Mouse (Mus musculus): Measurements from ENCODE around the gene Nhlrc1.

Nhlrc1 gene

GRCm38 (mm10) chr13:47013740-47014139 lies 910 bp downstream of the Nhlrc1 start:
- in situ Hi-C loops (cut with MboI, MseI): loop anchor here (5.0 kb wide), 1 partner anchor 61 kb away; no protein-coding TSS in a partner anchor

GRCm38 (mm10) chr13:47001590-47001989 lies 13.1 kb downstream of the Nhlrc1 start:
- in situ Hi-C loops (cut with MboI, MseI): no loop called here

GRCm38 (mm10) chr13:46999498-46999897 lies 15.2 kb downstream of the Nhlrc1 start:
- in situ Hi-C loops (cut with MboI, MseI): no loop called here

- in situ Hi-C loops (cut with MboI, MseI): no loop called here
Measured at GRCm38 (mm10) chr13:46997355-46997754, 17.3 kb downstream of the Nhlrc1 start.

- in situ Hi-C loops (cut with MboI, MseI): no loop called here
Measured at GRCm38 (mm10) chr13:46993274-46993551, 21.4 kb downstream of the Nhlrc1 start.

GRCm38 (mm10) chr13:46992516-46993273 lies 22.0 kb downstream of the Nhlrc1 start:
- in situ Hi-C loops (cut with MboI, MseI): no loop called here

- in situ Hi-C loops (cut with MboI, MseI): no loop called here
Measured at GRCm38 (mm10) chr13:46990376-46991011, 24.2 kb downstream of the Nhlrc1 start.

- in situ Hi-C loops (cut with MboI, MseI): no loop called here
Measured at GRCm38 (mm10) chr13:46987941-46988340, 26.7 kb downstream of the Nhlrc1 start.

GRCm38 (mm10) chr13:46986208-46986607 lies 28.4 kb downstream of the Nhlrc1 start:
- in situ Hi-C loops (cut with MboI, MseI): no loop called here

- in situ Hi-C loops (cut with MboI, MseI): no loop called here
Measured at GRCm38 (mm10) chr13:46983878-46984277, 30.8 kb downstream of the Nhlrc1 start.

- in situ Hi-C loops (cut with MboI, MseI): no loop called here
Measured at GRCm38 (mm10) chr13:46979836-46980490, 34.7 kb downstream of the Nhlrc1 start.

GRCm38 (mm10) chr13:46976532-46976931 lies 38.1 kb downstream of the Nhlrc1 start:
- in situ Hi-C loops (cut with MboI, MseI): no loop called here

- in situ Hi-C loops (cut with MboI, MseI): no loop called here
Measured at GRCm38 (mm10) chr13:46975930-46976329, 38.7 kb downstream of the Nhlrc1 start.

GRCm38 (mm10) chr13:46975031-46975551 lies 39.6 kb downstream of the Nhlrc1 start:
- in situ Hi-C loops (cut with MboI, MseI): no loop called here

GRCm38 (mm10) chr13:46970286-46970945 lies 44.2 kb downstream of the Nhlrc1 start:
- in situ Hi-C loops (cut with MboI, MseI): no loop called here

- in situ Hi-C loops (cut with MboI, MseI): no loop called here
Measured at GRCm38 (mm10) chr13:46968626-46969025, 46.0 kb downstream of the Nhlrc1 start.

- in situ Hi-C loops (cut with MboI, MseI): no loop called here
Measured at GRCm38 (mm10) chr13:46967308-46967707, 47.3 kb downstream of the Nhlrc1 start.

All from regulatory T cell (primary cell).